Mouse (Mus musculus): ENCODE data around the gene Zfp13. TPM values are rescaled to one million over a fixed set of nuclear protein-coding genes. Genes with fewer than 3 reads are reported as not detected.
A peak's percentile ranks its signal among the peaks of the same experiment; 100 is the strongest.
"Not testable (repeated sequence)": the region's sequence is repeated elsewhere in the genome, so short reads cannot be mapped to it uniquely, and the experiment has no call there.

Zfp13 gene
- total and polyA plus RNA-seq, 3 experiments: 0.30 TPM; not detected in 2

GRCm38 (mm10) chr17:23535046-23535788, 64.1 kb downstream of the Zfp13 start:
- H3K27ac ChIP-seq (ENCODE audit: insufficient read depth, low read depth); H3K27me3 ChIP-seq (replicated peaks); in situ Hi-C loops (cut with MboI; ENCODE audit: low pct_ligation_motif_present, low pct_unique_long_range_greater_than_20kb, low sequenced_read_pairs); H3K9me3 ChIP-seq (replicated peaks; ENCODE audit: low read length); H3K79me2 ChIP-seq (replicated peaks; ENCODE audit: control insufficient read depth, extremely low read depth, insufficient read depth, poor library complexity, severe bottlenecking); dilution Hi-C loops (cut with MboI; ENCODE audit: extremely low pct_ligation_motif_present, extremely low pct_unique_long_range_greater_than_20kb, low sequenced_read_pairs); H3K36me3 ChIP-seq (replicated peaks in 1 of 2; ENCODE audit: control insufficient read depth in 1 of 2, insufficient read depth in 1 of 2, low read length in 1 of 2); H3K9ac ChIP-seq (ENCODE audit: insufficient read depth, low read depth): not testable (repeated sequence)
- peak overlapping the region; percentile 85 for H3K4me2 ChIP-seq (ENCODE audit: insufficient read depth, low read depth, poor library complexity, severe bottlenecking)
- peak overlapping the region; percentile 30 to 51 (median 45) for H3K4me3 ChIP-seq (replicated peaks in 1 of 3; ENCODE audit: low read depth in 2 of 3, low read length in 2 of 3, poor library complexity in 1 of 3)
- peaks cover 5 to 19% of the 10 kb centered on the region in 2 experiments for H3K4me1 ChIP-seq (ENCODE audit: control insufficient read depth in 1 of 2, insufficient read depth in 2 of 2)
- DNase-seq (ENCODE audit: extremely low read depth): peak; percentile 86
- TF ChIP-seq SIN3A (IDR thresholded peaks at IDR 0.05; ENCODE audit: low read length) (peak; percentile 66), ELF1 (IDR thresholded peaks at IDR 0.05; ENCODE audit: low read depth, low read length) (peak; percentile 79), BHLHE40 (IDR thresholded peaks at IDR 0.05; ENCODE audit: low read depth, low read length) (peak; percentile 46; the same call in 1 of the 2 replicates), HCFC1 (IDR thresholded peaks at IDR 0.05; ENCODE audit: low read depth, low read length) (0 out of 2 replicates have a peak, but pooled peaks have one; percentile 18), MXI1 (IDR thresholded peaks at IDR 0.05; ENCODE audit: low read depth, low read length) (peak; percentile 46; the same call in 1 of the 2 replicates), MAFK (IDR thresholded peaks at IDR 0.05; ENCODE audit: insufficient replicate concordance, low read length) (peak; percentile 81), EP300 (IDR thresholded peaks at IDR 0.05; ENCODE audit: low read length) (peak; percentile 33; the same call in 1 of the 2 replicates), NRF1 (IDR thresholded peaks at IDR 0.05; ENCODE audit: low read depth, low read length) (0 out of 2 replicates have a peak, but pooled peaks have one; percentile 13), ETS1 (conservative IDR thresholded peaks at IDR 0.05; ENCODE audit: low read depth, low read length) (peak; percentile 22; the same call in 1 of the 2 replicates), TCF12 (IDR thresholded peaks at IDR 0.05; ENCODE audit: low read depth, low read length) (0 out of 2 replicates have a peak, but pooled peaks have one; percentile 25), IRF4 (IDR thresholded peaks at IDR 0.05; ENCODE audit: low read depth, low read length) (peak; percentile 52; the same call in 1 of the 2 replicates), ZMIZ1 (IDR thresholded peaks at IDR 0.05; ENCODE audit: low read depth, low read length) (peak; percentile 46; the same call in 1 of the 2 replicates)

DNA sequence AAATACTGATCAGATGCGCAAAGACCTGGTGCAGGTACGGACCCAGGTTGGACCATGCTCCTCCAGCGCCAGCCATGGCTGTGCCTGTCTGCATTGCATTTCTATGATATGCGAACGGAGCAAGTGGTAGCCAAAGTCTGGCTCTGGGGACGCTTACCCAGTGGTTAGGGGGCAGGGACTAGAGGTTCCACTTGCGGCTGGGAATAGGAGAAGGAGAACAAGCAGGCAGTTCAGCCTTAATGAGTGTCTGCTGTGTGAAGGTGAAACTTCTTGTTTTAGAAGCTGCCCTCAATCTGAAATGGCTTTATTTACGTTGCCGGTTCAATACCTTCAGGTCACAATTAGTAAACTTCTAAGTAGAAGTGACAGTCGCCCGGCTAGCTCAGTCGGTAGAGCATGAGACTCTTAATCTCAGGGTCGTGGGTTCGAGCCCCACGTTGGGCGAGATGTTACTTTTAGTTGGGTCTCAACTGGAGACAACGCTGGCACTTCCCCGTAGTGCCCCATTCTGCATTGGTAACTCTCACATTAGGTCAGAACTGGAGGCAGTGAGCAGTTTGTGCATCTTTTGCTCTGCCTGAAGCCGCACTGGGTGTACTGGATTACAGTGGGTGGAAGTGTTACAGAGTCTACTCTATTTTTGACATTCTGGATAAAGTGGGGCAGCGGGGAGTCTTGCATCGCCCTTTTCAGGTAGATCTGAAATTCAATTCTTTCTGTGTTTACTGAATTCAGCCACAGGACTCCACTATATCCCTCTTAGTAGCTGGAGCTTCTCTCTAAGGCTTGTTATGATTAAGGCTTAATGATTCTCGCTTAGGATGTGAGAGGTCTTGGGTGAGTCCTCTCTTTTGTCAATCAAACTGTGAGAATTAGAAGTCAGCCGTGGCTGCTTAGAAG, 65.4 kb downstream of the Zfp13 start:
- H3K9me3 ChIP-seq (replicated peaks; ENCODE audit: low read length); dilution Hi-C loops (cut with MboI; ENCODE audit: extremely low pct_ligation_motif_present, extremely low pct_unique_long_range_greater_than_20kb, low sequenced_read_pairs); H3K27ac ChIP-seq (ENCODE audit: insufficient read depth, low read depth); H3K36me3 ChIP-seq (replicated peaks in 1 of 2; ENCODE audit: control insufficient read depth in 1 of 2, insufficient read depth in 1 of 2, low read length in 1 of 2); H3K27me3 ChIP-seq (replicated peaks); H3K79me2 ChIP-seq (replicated peaks; ENCODE audit: control insufficient read depth, extremely low read depth, insufficient read depth, poor library complexity, severe bottlenecking); in situ Hi-C loops (cut with MboI; ENCODE audit: low pct_ligation_motif_present, low pct_unique_long_range_greater_than_20kb, low sequenced_read_pairs): not testable (repeated sequence)
- H3K9ac ChIP-seq (ENCODE audit: insufficient read depth, low read depth): peak overlapping the region; percentile 50; the same call in 1 of the 2 replicates
- peaks cover 5 to 16% of the 10 kb centered on the region in 2 experiments for H3K4me1 ChIP-seq (ENCODE audit: control insufficient read depth in 1 of 2, insufficient read depth in 2 of 2)
- peak overlapping the region; percentile 30 to 51 (median 45) for H3K4me3 ChIP-seq (replicated peaks in 1 of 3; ENCODE audit: low read depth in 2 of 3, low read length in 2 of 3, poor library complexity in 1 of 3)
- peak; percentile 71 for DNase-seq (ENCODE audit: extremely low read depth)
- H3K4me2 ChIP-seq (ENCODE audit: insufficient read depth, low read depth, poor library complexity, severe bottlenecking): peak overlapping the region; percentile 85

All from CH12.LX (cell line).